In genomic region chr9:17742308-17742707, GRCm38 (mm10) we compare ENCODE assay signal across 16 mouse cellular contexts.
DNase-seq lines count a peak whose midpoint lies in the region.
"Had no signal": no experiment of that assay in that cellular context is flagged by ENCODE, and none has a peak within 500 bp of the region (broad histone marks: within the 10 kb centered on the region; RNA-seq: fewer than 3 reads in every experiment).

No protein-coding gene starts in this region.

- DNase-seq in frontal cortex, adult 2 months (ENCODE audit: extremely low spot score in 1 of 2, low spot score in 1 of 2) = peak; percentile 8 to 51
- DNase-seq in frontal cortex, postnatal 14 days (ENCODE audit: low spot score in 2 of 2) = no peak
- peak; percentile 36 for DNase-seq in right cerebral cortex, adult 18-20 months
- no peak for DNase-seq in right cerebral cortex, postnatal 14 days
- peak; percentile 3 to 22 for DNase-seq in right cerebral cortex, postnatal 36 days (ENCODE audit: low spot score in 2 of 2)
- no peak for DNase-seq in right cerebral cortex, postnatal 4 days
- DNase-seq in telencephalon, adult 2 months (ENCODE audit: low read depth, low spot score) = peak; percentile 31
- DNase-seq in layer of hippocampus, postnatal 10 days (ENCODE audit: low spot score in 2 of 2) = no peak
- DNase-seq: adrenal gland, adult 2 months; adrenal gland, postnatal 10 days; adrenal gland, postnatal 25 days; cerebellum, adult 11-12 months; cerebellum, adult 2 months; cerebellum, adult 9-10 months; cerebellum, postnatal 10 days; cerebellum, postnatal 25 days had no signal

Comparison
In these comparisons a context has a peak if more than half of its experiments do, and no peak if none do; other contexts are left out.
1. DNase-seq: peak in frontal cortex, adult 2 months (2 of 2), right cerebral cortex, adult 18-20 months (single experiment), right cerebral cortex, postnatal 36 days (2 of 2) and telencephalon, adult 2 months (single experiment); none in frontal cortex, postnatal 14 days (0 of 2), right cerebral cortex, postnatal 14 days (single experiment), right cerebral cortex, postnatal 4 days (single experiment) and layer of hippocampus, postnatal 10 days (0 of 2).